Mouse (Mus musculus): Measurements from ENCODE around the gene Mast3. TPM values are rescaled to one million over a fixed set of nuclear protein-coding genes. Genes with fewer than 3 reads are reported as not detected.

Gene Mast3
- polyA plus RNA-seq (2015; fragmentation: Nextera tagmentation; extraction: Ambion mirVana): 37.2 and 37.3 TPM in 2 replicates

DNA sequence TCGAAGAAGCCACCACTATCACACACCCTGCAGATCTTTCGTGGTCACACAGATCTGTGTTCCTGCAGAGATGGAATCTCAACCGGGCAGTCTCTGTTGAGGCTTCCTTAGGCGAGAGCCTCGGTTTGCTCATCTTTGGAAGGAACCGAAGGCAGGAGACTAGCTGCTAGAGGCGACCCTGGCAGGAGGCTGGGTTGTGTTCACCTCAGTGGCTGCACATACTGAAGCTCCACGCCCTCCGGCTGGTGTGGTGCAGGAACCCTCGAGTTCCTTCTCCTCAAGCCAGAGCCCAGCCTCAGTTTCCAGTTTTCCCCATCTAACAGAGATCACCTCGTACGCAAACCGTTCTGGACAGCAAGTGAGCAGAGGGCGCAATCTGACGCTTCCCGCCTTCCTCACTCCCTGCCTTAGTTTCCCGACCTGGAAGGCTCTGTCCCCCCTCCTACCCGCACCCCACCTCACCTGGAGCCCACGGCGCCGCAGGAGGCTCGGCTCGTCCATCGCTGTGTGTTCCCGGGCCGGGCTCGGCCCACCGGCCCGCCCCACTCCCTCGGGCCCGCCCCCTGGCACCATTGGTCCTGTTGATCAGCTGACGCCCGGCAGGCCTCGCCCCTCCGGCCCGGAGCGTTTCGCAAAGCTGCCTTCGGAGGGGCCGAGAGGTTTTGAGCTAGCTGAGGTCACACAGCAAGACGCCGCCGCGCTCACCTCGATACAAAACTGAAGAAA lies at the start of gene Mast3:
TSS of gene Mast3 (minus strand) at position 574 of the 726 bp plus-strand sequence.
- DNase-seq (ENCODE audit: low spot score): peak; percentile 78

DNA sequence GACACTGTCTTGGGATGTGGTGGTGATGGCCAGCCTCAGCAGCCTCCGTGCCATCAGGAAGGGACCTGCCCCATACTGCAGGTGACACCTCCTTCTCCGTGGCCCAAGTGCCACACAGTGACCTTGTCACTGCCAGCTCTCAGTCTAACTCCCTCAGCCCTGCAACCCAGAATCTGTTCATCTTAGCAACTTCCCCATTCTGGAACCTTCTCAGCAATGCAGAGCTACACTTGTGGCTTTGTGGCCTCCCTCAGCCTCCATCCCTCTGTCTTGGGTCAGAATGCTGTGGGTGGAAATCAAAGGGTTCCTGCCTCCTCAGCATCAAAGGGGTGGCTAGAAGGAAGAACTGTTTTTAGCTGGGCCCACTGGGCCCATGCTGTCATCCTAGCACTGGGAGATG lies 49.0 kb upstream of the Mast3 start:
- no peak for DNase-seq (ENCODE audit: low spot score)

DNA sequence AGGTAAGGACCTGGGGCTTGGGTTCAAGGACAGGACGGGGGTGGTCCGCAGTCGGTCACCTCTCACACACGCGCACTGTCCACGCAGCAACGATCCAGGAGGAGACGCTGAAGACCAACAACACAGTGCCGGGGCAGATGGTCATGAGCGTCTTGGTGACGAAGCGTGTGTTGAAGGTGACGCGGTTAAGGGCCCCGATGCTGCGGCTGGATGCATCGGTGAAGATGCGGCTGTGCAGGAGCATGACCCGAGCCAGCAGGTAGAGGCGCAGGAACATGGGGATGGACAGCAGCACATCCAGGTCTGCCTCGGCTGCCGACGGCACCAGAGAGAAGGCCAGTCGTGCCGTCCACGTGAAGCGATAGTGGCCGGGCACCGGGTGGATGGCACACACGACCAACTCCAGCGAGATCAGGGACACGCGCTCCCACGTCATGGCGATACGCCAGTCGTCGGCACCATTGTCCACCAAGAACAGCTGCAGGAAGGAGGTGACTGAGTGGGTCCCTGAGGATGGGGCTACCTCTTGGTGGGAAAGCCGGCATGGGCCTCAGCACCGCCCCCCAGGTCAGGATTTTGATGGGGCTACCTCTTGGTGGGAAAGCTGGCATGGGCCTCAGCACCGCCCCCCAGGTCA lies 47.9 kb upstream of the Mast3 start:
- no peak for DNase-seq (ENCODE audit: low spot score)

DNA sequence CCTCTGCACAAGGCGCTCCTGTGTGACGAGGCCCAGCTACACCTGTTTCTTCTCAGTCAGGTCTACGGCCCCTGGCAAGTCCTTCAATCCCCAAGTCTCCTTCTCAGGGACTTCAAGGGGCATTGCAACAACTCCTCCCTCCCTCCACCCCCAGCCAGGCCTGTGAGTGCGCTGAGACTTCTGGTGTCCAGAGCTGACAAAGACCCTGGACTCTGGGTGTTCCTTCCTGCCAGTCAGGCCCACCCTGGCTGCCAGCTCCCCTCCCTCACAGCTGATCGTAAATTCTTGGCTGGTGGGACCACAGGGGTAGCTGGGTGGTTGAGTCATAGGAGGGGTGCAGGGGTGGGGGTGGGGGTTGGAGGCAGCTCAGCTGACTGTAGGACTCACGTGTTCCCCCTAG lies 47.0 kb upstream of the Mast3 start:
- no peak for DNase-seq (ENCODE audit: low spot score)

DNA sequence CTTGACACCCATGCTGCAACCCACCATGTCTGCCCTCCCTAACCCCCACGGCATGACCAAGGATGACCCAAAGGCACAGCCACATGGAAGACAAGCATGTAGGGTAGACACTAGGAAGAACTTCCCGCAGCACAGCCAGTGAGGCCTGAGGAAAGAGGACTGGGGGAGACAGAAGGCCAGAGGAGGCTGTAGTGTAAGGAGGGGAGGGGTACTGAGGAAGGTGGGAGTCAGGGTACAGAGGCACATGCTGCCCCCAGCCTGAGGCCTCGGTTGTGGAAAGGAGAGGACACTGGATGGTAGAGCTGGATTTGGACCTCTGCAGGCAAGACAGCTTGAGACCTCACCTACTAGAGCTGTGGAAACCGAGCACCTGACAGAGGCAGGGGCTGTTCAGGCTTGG lies 46.1 kb upstream of the Mast3 start:
- no peak for DNase-seq (ENCODE audit: low spot score)

DNA sequence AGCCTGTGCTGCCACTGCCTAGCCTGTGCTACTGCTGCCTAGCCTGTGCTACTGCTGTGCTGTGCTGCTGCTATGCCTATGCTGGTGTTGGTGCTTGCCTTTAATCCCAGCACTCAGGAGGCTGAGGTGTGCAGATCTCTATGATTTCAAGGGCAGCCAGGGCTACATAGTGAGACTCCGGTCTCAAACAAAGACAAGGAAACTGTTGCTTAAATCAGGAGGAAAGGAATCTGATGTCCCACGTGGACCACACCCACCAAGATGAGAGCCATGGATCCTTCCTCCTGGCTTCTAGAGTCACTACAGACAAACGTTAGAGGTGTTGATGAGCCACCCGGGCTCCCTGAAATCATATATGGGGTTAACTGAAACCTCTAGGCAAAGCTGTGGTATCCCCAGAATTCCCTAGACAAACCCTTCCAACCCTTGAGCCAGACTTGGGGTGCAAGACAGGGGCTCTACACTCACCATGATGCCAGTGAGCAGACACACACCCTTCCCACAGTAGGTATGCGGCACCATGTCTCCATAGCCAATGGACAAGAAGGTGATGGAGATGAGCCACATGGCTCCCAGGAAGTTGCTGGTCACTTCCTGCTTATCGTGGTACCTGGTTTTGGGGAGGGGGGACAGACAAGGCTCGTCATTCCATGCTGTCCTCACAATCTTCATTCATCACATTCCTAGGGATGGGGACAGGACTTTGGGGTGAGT lies 45.4 kb upstream of the Mast3 start:
- no peak for DNase-seq (ENCODE audit: low spot score)

DNA sequence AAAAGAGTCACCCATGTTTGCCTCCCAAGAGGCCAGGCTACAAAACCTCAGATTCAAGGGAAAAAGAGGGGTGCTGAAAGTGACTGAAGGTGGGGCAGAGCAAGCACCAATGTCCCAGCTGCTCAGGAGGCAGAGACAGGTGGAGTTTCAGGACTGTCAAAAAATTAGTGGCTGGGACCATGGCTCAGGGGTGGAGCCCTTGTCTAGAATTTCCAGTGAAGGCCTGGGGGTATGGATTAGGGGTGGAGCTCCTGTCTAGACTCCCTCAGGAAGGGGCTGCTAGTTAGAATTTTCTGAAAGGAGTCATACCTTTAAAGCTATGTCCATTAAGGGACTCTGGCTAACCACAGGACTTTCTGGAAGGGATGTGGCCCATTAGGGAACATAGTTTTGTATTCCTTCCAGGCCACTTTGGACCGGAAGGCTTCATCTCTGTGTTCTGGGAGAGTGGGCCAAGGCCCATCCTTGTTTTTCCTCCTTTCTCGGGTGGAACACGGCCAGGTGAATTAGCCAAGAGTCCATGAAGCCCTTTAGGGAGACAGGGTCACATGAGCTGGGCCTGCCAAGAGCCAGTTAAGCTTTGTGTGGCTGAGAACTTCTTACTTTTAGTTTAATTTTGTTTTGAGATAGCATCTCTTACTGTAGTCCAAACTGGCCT lies 44.6 kb upstream of the Mast3 start:
- no peak for DNase-seq (ENCODE audit: low spot score)

DNA sequence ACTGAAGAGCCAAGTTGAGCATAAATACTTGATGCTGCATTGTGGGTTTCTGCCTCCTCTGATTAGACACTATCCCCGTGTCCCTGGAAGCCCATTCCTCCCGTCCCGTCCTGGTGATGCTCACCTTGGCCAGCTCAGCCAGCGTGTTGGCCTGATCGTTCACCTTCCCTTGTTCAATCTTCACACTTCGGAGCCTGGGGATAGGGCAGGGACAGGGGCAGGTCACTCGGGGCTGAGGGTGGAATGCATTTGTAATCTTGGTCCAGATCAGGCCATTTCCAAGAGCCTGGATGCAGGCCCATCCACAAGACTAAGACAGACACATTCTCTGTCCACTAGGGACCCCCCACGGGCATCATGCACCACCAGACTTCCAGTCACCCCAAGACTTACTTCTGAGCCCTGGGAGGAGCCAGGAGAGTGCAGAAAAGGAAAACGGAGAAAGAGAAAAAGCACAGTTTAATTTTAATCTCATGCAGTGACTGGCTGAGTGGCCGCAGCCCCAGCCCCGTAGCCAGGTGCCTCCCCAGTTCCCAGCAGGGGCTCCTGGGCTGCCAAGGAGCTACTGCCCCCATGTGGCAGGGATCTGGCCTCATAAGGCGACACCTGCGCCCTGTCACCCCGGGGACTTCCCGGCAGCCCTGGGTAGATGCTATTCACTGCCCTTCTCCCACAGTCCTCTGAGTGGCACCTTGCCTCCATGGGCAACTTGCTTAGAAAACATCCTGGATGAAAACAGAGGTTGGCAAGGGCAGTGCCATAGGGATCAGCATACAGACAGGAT lies 41.7 kb upstream of the Mast3 start:
- DNase-seq (ENCODE audit: low spot score): peak; percentile 58

DNA sequence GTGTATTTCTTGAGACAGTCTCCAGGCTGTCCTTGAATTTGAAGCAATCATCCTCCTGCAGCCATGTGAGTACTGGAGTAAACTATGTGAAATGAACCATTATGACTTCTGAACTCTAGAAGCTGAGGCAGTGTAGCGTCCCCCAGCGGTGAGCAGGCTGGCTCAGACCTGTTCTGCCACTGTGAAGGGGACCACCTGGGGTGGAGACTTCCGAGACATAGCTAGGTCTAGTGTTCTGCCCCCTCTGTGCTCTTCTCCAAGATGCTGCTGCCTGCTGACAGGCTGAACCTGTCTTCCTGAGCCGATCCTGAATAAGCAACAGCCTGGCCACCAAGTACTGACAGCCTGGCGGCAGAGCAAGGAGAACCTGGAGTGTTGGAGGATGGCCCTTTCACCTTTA lies 40.3 kb upstream of the Mast3 start:
- DNase-seq (ENCODE audit: low spot score): no peak

DNA sequence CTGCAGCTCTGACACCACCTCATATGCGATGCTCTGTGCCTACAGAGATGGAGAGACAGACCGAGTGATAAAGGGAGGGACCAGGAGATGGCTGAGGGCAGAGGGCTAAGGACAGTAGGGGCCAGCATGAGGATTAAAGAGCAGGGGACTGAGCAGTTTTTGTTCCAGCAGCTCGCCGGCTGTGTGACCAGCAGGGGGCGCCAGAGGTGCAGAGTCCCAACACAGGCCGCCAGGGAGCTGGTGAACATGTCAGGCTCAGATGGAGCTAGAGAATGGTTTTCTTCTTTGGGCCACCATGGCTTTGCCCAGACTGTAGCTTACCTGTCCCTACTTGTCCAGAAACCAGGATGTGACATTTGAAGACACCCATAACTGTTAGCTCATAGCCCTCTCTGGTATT lies 39.7 kb upstream of the Mast3 start:
- DNase-seq (ENCODE audit: low spot score): peak; percentile 83

DNA sequence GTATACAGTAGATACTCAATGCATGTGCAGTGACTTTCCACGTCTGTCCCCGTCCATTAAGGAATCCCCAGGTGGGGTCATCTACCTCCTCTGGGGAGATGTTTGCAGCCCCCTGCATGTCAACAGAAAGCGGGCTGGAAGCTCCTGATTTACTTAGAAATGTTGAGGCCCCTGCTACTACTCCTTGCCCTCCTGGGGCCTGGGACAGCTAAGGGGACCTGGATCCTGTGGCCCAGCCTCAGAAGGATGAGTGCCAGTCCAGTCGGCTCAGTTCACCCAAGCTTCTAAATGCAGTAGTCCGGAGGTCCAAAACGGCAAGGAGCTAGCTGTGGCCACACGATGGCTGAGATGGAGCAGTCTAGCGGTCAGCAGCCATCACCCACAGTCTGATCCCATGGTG lies 39.1 kb upstream of the Mast3 start:
- DNase-seq (ENCODE audit: low spot score): no peak

DNA sequence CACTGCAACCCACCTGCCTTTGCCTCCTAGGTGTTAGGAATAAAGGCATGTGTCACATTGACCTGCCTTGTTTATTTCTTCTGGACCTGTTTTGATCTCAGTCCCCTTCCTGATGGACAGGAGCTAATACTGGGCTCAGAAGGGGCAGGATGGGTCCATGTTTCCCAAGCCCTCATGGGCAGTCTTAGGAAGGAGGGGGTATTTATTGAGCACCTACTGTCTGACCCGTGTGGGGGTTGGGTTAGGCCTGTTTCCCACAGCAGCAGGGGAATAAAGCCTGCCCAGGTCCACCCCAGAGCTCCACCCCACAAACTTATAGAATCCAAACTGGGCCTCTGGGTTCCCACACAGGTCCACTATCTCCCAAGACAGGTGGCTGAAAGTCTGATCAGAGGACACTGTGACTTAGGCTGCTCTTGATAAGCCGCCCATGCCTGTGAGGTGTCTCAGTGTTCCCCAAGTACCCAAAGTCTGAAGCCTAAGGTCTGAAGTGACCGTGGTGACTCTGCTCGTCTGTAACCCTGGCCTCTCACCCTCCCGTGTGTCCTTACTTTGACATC lies 38.4 kb upstream of the Mast3 start:
- no peak for DNase-seq (ENCODE audit: low spot score)

DNA sequence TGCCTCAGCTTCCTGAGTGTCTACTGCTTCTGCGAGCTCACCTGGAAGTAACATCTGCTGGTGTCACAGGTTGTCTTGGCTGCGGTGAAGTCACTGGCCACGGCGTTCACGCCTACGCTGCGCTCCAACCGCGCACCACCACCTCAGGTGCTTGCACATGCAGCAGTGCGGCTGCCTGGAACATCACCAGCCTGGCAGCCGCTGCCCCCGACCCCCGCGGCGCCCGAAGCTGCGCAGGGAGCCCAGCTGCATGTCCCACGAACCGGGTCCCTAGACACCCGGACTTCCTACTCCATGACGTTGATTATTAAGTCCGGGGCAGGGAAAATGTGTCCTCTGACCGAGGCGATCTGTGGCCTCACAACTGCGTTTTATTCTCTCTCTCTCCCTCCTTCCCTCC lies 37.6 kb upstream of the Mast3 start:
- no peak for DNase-seq (ENCODE audit: low spot score)

DNA sequence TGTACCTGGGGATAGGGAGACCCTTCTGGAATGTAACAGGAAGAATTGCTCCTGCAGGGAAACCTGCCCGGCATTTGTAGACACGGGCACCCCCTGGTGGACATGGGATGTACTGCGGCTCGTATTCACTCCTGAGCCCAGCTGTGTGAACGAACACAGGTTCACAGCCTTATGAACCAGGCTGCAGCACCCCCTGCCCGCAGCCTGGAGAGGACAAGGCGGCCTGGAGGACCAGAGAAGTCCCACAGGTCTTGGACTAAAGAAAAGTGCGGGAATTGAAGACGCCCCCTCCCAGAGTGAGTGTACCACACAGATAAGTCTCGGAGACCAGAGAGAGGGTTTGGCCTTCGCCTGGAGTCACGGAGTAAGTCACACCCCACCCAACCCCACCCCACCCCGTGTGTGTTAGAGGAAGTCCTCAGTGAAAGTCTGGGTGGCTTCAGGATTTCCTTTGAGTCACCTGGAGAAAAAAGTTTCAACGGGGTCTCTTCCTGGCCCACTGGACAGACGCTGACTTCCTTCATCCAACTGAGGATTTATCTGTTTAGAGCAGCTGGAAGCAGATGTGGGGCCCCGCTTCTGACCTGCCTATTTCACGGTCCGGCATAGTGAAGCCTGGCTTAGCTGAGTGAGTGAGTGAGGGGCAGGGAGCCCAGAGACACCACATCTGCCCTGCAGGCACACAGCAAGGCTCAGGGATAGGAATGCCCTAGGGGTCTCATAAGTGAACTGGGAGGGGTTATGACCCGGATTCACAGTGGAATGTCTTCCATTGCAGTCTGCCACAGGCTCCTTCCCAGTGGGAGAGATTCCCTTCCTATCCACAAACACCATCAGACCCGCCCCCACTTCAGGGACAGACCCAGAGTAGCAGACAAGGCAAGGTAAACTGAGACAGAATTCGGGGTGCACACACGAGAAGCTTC lies 36.6 kb upstream of the Mast3 start:
- DNase-seq (ENCODE audit: low spot score): peak; percentile 89

DNA sequence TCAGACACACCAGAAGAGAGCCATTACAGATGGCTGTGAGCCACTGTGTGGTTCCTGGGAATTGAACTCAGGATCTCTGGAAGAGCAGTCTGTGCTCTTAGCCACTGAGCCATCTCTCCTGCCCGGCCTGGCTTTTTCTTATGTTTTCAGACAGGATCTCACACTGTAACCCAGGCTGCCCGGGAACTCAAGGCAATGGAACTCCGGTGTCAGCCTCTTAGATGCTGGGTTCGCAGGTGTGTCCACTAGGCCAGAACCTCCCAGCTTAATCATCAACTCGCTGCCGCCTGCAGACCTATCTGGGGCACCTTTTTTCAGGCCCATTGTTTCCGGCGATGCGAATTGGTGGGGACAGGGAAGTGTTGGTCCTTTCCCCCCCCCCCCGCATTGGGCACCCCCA lies 35.7 kb upstream of the Mast3 start:
- peak; percentile 15 for DNase-seq (ENCODE audit: low spot score)

DNA sequence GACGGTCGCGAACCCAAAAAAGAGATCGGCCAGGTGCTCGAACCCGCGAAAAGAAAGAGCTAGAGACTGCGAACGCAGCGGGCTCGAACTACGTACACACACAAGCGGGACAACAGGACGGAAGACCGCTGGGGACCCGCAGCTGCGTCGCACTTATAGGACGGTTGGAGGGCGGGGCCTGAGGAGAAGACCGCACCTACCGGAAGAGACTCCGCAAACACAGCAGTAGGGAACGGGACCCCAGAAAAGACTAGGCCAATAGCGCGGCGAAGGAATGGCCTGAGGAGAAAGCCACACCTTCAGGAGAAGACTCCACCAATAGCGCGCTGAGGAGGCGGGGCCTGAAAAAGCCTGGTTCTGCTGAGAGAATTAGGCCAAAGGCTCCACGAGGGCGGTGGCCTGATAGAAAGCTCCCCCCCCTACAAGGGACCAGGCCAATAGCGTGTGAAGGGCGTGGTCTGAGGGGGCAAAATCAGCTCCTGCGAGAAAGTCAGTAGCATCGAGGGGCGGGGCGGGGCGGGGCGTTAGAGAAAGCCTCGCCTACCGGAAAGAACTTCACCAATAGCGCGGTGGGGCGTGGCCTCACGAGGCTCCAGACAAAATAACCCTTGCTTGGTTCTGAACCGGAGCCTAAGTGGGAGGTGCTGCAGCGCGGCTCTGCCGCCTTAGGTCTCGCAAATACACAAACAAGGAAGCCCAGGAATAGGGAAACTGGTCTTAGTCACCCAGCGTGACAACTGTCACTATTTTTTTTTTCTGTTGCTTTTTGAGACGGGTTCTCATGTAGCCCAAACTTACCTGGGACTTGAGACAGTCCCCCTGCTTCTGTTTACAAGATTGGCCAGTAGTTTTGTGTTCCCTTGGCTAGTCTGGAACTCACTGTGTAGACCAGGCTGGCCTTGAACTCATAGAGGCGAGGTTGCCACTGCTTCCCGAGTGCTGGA lies 34.8 kb upstream of the Mast3 start, which contains the start of gene Arrdc2:
TSS of gene Arrdc2 (minus strand) at position 313 of the 944 bp plus-strand sequence.
- peak; percentile 100 for DNase-seq (ENCODE audit: low spot score)

DNA sequence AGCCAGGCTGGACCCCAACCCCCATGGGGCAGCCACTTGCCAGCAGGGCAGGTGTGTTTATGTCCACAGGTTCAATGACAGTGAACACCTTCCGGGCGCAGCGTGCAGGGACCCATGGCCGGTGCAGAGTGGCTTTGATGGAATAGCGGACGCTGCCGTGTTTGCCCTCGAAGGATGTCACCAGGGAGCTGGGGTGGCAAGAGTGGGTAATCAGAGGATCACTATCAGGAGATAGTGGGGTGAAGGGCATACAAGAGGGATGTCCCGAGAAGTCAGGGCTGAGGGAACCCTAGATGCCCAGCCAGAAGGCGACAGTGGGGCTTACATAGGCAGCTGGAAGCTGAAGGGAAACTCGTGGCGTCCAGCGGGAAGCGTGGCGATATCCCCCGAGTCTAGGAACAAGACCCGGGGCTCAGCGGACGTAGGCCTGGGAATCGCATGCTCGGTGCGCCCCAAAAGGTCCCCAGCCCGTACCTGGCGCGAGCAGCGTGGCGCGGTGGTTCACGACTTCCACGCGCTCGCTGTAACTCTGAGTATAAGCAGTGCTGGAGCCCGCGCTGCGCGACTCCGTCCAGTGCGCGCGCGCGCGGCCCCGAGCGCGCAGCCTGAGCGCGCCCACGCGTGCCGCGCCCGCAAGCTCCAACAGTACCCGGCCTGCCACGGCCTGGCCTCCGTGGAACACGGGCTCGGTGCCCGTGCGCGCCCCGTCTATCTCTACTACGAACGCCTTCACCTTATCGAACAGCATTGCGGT lies 34.0 kb upstream of the Mast3 start:
- DNase-seq (ENCODE audit: low spot score): no peak

DNA sequence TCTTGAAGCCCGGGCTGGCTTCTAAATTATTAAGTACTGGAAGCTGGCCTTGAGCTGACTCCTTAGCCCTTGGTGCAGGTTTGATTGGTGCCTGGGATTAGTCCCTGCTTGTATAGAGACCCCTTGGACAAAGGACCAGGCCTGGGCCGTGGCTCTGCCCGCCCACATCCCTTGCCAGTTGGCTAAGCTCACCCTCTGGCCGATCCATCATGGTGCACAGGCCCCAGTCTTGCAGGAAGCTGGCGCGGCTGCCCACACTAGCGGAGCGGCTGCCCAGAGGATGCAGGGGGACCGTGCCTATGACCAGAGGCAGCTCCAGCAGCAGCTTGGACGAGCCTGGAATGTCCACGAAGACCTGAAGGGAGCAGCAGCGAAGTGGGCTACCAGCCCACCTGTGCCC lies 31.8 kb upstream of the Mast3 start:
- no peak for DNase-seq (ENCODE audit: low spot score)

All from thymus, postnatal 0 days (tissue).